Mouse (Mus musculus) layer of hippocampus, postnatal 10 days (tissue): ENCODE data around the gene Abca16. TPM values are rescaled to one million over a fixed set of nuclear protein-coding genes. Genes with fewer than 3 reads are reported as not detected.

Experiments used
- DNase-seq, 2 experiments: peaks; one replicate each; pipeline ENCODE4 v3.0.0; 2021; ENCODE audit warnings: low spot score in 2 of 2
- long read RNA-seq: library from polyadenylated mRNA; stranded (forward); transcript quantifications from one replicate; pipeline ENCODE4 v2.0.0, GENCODE M21; 2023
- total RNA-seq, 2 experiments: library from RNA; stranded (reverse); gene quantifications; 2 replicates each; pipeline ENCODE4 v1.2.3; 2021

The Abca16 gene
- total RNA-seq, result not detected
- long read RNA-seq, result 0 reads

DNA sequence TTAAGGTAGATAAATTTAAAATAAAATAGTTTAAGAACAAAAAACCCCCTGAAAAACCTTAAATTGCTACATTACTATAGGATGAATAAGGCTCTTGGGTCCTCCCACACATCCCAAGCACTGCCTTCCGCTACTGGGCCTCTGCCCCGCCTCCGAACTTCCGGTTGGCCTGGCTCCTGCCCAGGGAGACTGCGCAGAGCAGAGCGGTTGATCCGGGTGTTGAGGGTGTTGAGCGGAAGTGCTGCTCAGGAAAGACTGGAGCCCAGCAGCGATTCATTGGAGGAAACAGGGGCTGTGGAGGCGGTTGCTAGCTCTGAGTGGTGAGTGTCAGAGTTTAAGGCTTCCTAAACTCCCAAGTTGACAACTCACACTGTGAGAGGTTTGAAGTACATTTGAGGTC is at the start of gene Abca16:
Gene Abca16 (plus strand): TSS at position 201 of the 400 bp plus-strand sequence.
- no peak for DNase-seq

DNA sequence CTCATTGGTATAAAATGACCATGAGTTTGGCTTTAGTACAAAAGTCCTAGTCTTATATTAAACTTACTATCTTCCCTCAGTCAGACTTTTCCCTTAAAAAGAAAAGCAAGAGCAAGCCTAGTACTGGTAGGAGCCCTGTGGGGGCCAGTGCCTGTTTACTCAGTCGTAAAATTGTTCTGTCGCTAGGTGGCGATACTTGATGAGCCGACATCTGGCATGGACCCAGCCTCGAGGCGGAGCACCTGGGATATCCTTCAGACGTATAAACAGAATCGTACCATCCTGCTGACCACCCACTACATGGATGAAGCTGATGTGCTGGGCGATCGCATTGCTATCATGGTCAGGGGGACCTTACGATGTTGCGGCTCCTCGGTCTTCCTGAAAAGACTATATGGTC is 48.3 kb upstream of the Abca16 start:
- no peak for DNase-seq

DNA sequence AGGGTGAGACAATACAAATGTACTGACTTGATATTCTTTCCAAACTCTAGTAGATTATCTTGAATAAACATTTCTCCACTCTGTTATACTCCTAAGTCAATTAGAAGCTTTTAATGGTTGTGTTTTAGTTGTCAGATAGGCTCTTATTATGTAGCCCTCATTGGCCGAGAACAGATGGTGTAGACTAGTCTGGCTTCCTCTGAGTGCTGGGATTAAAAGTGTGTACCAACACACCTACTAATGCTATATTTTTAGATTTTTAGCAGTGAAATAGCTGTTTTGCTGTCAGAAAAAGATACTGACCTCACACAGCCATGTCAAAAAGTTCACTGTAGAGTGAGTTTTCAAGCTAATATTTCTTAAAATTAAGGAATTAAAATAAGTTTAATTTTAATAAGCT is 2.9 kb downstream of the Abca16 start:
- no peak for DNase-seq

DNA sequence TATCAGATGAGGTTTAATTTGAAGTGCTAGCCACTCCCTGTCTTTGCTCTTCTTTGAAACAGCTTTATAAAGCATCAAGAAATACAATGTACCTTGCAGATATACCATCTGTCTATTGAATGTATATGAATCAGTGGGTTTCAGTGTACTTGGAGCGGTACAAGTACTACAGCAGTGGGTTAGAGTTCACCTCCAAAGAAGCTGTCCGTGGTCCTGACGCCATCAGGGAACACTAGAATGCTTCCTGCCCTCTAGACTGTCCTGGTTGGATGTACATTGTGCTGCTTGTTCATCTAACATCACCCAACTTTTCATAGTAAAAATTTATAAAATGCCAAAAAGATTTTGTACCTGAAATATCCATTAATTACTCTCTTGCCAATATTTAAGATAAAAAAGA is 17.2 kb downstream of the Abca16 start:
- DNase-seq, result no peak

DNA sequence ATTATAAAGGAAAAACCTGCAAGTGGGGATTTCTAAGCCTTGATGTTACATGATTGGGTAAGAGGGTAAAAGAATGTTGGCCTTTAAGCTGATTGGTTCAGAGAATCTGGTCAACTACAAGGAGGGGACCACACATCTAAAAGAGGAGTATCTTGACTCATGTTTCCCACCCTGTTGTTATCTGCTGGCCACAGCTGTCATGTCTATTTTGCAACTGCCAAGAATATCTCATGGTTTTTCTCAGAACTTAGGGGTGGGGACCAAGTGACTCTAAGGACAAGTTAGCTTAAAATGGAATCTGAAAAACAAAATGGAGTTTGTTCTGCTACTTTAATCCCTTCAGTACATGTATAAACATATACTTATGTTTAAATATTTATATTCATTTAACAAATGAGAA is 22.0 kb downstream of the Abca16 start:
- no peak for DNase-seq

DNA sequence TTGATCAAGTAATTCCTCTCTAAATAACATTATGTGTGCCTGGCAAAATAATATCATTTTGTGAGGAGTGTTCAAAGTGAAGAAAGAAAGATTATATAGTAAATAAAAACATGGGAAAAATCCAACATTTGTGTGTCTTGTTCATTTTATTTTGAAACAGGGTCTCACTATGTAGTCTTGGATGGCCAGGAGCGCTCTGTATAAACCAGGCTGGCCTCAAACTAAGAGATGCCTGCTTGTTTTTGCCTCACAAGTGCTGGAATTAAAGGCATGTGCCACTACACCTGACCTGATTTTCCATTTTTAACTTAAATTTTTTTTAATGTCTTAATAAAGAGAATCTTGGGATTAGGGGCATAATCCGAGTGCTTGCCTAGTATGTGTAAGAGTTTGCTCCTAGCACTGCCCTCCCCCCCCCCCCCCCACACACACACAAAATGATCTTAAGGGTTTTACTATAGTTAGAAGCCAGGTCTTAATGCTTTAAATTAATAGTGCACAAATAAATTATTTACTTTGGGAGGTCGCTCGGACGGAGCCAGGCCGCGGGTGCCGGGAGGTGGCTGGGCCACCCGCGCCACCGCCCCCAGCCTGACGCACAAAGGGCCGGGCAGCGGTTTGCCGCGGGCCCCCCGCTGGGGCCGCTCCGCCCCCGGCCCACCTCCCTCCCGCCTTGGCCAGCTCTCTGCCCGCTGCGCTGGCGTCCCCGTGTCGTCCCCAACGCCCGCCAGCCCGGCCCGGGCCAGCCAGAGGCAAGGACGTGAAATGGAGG is 94.6 kb downstream of the Abca16 start:
- peak; percentile 3 to 16 for DNase-seq

DNA sequence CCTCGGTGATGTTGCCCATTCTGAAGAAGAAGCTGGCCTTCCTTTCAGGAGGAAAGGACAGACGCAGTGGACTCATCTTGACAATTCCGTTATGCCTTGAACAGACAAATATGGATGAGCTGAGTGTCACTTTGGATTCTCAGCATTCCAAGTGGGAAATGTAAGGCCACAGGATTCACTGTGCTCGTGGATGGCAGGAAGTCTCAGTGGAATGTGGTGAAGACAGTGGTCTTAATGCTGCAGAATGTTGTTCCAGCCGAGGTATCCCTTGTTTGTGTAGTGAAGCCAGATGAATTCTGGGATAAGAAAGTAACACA is 95.2 kb downstream of the Abca16 start:
- no peak for DNase-seq

DNA sequence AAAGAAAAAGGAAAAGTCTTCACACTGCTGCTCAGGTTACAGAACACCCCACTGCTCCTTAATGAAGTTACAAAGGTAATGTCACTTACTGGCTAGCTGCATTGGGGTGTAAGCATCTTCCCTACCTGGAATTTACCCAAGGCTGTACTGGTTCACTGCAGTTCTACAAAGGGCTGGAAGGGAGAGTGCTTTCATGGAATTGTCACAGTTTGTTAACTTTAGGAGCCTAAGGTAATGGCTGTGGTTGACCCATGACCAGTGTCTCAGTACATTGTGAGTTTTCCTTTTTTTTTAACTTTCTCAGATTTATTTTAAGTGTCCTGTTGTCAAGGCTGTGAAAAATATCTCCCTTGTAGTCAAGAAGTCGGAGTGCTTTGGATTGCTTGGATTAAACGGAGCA is 125.4 kb downstream of the Abca16 start:
- no peak for DNase-seq

DNA sequence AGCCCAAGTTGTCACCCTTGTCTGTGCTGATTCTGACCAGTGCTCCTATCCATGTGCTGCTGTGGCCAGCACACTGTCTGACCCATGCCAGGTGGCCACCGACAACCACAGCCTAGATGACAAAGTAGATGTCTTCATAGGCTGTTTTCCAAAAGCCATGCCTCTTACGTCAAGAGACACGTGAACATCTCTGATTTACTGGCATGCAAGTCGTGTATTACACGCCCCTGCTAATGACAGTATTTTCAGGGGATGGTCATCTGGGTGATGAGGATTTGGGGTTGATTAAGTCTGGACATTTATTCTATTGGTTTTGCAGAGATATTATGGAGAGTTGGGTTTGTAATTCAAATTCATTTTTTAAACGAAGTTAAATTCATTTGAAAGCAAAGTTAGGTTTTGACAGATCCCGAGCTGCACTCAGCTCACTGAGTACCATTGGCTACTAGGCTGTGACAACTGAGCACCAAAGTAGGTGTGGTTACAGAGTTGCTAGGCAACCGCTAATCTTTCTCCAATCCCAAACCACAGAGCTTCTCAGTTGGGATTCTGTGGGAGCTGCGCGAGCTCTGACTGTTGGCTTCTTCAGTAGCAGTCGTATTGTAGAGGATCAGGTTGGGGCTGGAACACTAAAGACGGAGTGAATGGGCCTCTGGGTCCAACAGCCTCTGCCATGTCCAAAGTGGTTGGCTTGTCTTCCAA is 143.2 kb downstream of the Abca16 start:
- peak in 1 of 2 experiments; percentile 10 for DNase-seq

DNA sequence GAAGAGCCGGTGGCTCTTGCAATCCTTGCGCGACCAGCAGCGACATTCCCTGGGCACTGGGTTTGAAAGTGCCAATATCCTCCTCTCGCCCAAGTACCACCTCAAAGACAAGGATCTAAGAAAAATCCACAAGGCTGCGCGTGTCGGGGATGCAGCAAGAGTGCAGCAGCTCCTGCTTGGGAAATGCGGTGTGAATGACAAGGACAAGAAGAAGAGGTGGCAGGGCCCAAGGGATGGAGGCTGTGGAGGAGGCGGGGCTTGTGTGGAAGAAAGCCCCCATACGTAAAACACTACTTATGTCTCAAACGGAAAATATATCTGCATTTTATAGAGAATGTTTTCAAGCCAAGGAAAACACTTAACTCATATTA is 143.7 kb downstream of the Abca16 start:
- DNase-seq, result peak in 1 of 2 experiments; percentile 14

DNA sequence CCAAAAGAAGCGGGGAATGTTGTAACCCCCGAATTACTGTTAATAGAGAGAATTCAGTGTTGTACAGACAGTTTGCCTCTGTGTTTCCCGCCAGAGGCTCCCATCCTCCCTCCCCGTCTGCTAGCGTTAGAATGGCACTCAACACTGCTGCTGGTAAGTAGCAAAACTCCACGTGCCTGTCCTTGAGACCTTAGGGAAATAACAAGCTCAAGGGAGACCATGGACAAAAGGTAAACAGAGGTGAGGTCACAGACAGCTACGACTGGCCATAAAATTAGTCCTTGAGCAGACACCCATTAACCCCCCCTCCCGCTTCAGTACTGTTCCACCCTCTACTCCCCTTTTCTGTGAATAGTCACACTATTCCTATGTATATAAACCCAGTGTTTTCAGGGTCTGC is 157.9 kb downstream of the Abca16 start:
- no peak for DNase-seq

DNA sequence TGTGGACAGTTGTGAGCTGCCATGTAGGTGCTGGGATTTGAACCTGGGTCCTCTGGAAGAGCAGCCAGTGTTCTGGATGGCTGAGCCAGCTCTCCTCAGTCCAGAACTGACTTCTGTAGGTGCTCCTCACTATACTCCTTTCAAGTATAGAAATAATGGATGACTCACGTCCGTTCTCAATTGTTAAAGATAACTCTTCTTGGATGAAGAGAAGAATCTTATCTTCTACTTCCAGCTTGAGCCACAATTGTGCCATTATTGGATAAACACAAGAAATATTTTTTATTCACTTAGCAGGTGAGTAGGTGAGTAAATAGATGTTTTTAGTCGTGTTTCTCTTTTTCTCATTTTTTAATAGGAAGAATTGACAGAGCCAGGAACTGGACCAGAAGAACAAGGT is 167.1 kb downstream of the Abca16 start:
- DNase-seq, result no peak

Other genes starting within 250 kb of the Abca16 start
- under 1 TPM; 0.40 to 0.82 TPM for gene Anks4b, start 235.8 kb upstream of the Abca16 start, total RNA-seq
- gene Crym, start 207.5 kb upstream of the Abca16 start, total RNA-seq, result 100 to 1,000 TPM; 629 to 700 TPM
- not detected for gene Abca14, start 205.7 kb upstream of the Abca16 start, total RNA-seq
- gene Abca15, start 81.0 kb upstream of the Abca16 start, total RNA-seq, result under 1 TPM in 1 of 2 experiments, not detected in 1; 0.25 TPM
- 100 to 1,000 TPM; 218 to 263 TPM for gene Uqcrc2, start 225.5 kb downstream of the Abca16 start, total RNA-seq